Mouse (Mus musculus): ENCODE measurements around the gene Tmem213.

Tmem213 gene

DNA sequence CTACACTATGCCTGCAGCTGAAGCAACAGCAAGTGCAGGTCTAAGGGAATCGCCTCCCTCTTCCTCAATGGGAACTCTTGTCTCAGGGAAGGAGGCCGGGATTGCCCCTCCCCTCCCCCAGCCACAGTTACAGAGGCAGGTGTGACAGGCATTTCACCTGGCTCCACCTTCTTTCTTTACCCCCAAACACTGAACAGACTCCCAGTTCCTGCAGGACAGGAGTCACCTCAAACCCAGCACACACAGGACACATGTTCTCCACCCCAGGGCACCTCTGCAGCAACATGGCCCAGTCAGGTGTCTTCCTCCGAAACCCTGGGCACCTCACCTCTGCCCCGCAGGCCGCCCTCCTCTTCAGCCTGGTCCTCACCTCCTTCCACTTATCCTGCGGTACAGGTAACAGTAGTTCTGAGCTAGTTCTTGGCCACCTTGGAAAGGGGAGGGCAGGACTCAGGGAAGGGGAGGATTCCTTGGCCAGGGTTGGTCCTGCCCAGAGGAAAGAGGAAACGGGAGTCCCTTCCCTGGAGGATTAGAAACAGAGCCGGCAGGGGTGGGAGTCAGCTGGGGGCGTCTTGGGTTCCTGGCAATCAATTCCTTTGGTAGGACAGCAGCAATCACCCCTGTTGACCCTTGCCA lies at the start of gene Tmem213:
Gene Tmem213 (plus strand): TSS at position 96 of the 636 bp plus-strand sequence.
- no peak for DNase-seq

DNA sequence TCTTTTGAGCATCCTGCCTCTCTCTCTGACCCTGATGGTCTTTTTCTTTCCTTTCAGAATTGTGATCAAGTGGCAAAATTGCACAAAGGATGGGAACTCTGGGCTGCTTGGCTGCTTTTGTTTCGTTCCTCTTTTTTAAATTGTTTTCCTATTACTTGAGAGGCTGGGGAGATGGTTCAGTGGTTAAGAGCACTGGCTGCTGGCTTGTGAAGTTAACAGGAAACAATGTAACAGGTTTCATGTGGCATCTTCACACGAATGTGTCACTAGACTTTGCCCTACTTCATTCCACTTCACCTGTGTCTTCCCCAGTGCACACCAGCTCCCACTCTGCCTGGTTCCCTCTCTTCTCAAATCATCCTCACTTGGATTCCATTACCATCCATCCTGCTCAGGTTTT lies 44.4 kb upstream of the Tmem213 start:
- DNase-seq, result no peak

DNA sequence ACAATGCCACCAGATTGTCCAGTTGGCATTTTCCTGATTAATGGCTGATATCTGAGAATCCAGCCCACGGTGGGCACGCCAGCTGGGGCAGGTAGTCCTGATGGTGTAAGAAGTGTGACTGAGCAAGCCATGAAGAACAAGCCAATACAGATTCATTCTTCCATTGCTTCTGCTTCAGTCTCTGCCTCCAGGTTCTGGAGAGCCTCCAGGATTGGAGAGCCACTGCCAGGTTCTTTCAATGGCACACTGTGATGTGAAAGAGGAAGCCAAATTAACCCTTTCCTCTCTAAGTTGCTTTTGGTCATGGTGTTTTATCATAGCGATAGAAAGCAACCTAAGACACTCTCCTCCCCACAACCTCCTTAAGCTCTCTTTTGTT lies 43.9 kb upstream of the Tmem213 start:
- peak; percentile 92 to 94 for DNase-seq

DNA sequence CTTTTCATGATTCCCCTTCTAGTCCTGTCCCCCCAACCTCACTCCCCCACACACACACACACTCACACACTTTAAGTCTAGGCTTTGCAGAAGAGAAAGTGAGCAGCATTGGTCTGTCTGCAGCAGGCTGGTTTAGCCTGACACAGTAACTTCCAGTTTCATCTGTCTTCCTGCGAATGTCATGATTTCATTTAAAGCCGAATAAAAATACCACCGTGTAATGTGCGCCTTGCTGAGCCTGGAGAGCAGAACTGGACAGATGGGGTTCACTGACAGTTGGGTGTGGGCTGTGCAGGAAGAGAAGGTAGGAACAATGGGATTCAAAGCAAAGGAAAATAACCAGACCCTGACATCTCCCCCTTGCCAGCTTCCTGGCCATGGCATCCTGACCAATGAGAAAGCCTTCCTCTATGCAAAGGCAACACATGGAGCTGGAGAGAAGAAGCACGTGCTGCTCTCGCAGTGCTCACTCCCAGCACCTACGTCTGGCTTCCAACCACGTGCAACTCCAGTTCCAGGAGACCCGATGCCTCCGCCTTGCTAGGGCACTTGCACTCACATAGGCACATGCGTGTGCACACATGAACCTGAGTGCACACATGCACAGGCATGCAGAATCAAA lies 43.4 kb upstream of the Tmem213 start:
- DNase-seq, result peak; percentile 48 to 52

DNA sequence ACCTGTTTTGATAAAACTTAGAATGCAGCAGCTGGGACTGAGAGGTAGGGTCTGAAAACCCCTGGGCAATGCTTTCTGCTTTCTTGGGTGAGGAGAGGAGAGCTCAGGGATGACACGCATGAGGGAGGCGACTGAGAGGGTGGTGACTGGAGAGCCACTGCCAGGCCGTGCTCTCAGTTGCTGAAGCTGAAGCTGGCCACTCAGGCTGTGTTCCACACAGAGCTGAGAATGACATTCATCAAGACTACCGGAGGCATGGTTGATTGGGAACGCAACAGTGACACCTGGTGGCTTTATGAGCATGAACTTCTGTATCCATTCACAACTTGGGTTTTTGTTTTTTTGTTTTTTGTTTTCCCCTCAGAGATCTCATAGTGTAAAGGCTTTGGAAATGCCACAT lies 42.8 kb upstream of the Tmem213 start:
- DNase-seq, result peak; percentile 78 to 80

DNA sequence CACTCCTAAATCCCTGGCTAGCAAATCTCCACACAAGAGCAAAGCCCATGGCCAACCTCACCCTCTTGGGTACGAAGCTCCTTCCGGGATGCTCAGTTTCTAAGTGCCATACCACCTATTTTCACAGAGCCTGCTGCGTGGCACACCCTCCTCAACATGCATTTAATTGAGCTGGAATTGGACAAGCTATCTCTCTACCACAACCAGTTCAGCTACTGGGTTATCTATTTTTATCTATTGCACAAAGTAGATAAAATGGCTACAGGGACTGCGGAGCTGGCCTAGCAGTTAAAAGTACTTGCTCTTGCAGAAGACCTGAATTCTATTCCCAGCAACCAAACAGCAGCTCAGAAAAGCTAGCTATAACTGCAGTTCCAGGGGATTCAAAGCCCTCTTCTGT lies 37.8 kb upstream of the Tmem213 start:
- DNase-seq, result no peak

DNA sequence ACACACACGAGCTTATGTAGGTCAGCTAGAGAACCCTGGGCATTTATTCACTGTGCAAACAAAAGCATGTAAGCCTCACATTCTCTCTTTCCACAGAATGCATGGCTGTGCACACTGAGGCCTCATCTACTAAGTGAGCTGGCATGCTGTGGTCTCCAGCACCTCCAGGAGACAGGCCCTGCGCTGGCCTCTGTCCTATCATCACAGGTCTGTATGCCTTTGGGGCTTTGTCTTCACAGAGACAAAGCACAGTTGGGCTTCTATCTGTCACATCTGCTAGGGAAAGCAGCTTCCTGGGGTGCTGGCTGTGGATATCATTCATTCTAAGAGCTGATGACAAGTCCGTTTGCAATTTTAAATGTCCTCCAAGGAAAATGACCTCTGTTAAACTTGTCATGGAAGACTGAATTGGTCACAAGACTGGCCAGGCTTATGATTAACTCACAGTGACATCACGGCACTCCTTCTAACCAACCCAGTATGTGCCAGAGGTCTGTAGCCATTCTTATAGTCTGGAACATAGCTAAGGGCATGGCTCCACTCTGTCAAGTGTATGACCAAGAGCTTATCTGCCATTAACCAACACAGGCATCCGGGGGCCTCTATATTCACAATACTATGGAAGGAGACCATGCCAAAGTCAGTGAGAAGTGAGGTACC lies 36.8 kb upstream of the Tmem213 start:
- no peak for DNase-seq

DNA sequence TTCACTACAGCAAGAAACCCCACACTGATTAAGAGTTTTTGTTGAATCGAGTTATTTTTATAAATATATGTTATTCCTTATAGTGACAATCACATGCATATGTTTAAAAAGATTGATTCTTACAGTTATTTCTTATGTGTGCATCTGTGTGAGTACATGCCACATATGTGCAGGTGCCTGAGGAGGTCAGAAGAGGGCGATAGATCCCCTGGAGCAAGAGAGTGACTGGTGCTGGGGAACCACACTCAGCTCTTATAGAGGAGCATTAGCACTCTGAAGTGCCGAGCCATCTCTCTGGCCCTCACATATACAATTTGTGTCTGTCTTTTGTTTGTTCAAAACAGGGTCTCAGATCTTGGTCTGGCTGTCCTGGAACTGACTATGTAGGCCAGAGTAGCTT lies 35.5 kb upstream of the Tmem213 start:
- DNase-seq, result no peak

DNA sequence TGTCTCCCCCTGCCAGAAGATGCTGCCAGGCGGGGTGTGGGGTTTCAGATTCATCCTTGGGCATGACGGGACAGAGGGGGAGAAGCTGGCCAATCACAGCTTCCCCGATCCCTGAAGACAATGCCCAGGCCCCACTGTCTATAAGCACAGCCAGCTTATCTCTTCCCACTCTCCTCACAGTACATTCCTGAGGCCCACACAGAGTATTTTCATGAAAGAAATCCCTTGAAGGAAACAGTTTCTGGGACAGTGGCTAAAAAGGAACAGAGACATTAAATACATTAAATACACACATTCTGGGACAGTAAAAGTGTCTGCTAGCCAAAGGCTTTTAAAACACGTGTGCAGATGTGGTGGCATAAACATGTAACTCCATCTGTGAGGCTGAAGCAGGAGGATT lies 28.7 kb upstream of the Tmem213 start:
- DNase-seq, result no peak

DNA sequence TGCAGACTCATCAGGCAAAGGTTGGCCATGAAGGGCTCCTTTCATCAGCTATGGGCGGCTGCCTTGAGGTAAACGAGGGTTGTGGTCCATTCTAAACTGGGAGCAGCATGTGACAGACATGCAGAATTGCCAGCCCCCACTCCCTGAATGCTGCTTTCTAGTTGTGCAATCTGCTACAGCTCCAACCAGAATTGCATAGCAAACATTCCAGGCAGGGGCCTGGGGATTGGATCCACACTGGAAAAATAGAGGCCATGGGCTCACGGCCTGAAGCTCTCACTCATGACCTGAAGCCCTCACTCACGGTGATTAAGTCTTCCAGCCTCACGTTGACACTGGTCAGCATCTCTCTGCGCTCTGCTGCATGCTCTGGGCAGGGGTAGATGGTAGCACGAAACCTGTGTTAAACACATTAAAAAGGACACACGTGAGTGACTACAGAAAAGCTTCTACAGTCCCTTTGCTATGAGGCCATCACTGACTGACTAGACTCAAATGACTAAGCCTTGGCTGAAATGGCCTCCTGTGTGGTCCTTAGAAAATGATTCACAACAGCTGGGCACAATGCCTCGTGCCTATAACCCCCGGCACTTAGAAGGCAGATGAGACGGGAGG lies 27.2 kb upstream of the Tmem213 start:
- no peak for DNase-seq

DNA sequence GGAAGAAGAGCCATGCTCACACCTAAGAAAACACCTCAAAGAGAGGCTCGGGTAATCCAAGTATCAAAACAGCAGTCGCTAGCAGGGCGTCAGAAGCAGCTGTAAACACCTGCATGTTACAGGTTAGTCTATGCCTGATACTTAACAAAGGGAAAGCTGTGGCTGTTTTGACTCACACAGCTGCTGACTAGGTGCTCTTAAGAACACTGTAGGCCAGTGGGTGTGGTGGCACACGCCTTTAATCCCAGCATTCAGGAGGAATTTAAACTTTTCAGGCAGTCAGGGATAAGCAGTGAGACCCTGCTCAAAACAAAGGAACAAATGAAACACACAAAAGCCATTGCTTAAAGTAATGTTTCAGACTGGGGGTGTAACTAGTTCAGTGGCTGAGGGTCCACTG lies 25.9 kb upstream of the Tmem213 start:
- DNase-seq, result no peak

DNA sequence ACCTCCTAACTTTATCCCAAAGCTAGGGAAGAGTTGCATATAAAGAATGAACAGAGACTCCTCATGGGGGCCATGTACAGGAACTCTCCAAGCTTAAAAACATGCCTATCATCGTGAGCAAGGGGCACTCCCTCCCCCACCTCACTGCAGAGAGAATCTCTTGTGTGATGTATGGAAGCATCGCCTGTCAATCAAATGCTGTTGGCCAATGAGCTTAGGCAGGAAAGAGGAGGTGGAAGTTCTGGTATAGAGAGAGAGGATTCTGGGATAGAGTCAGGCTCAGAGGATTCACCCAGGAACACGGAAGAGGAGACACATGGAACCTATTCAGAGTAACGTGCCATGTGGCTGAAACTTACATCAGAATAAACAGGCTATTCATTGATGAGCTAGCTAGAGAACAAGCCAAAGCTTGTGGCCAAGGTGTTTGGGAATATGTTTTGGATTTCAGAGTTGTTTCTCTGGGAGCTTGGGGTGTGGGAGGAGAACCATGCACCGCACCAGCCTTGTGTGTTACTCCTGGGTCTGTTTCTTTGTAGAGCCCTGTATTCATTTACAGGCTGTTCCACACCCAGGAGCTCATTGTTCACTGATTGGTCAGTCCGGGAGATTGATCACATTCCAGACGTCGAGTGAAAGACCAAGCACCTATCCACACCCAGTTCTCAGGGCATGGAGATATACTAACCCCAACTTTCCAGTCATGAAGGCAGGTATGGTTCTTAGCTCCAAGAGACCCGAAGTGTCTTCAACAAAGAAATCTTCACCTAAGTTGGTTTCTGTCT lies 21.6 kb upstream of the Tmem213 start:
- DNase-seq, result no peak

DNA sequence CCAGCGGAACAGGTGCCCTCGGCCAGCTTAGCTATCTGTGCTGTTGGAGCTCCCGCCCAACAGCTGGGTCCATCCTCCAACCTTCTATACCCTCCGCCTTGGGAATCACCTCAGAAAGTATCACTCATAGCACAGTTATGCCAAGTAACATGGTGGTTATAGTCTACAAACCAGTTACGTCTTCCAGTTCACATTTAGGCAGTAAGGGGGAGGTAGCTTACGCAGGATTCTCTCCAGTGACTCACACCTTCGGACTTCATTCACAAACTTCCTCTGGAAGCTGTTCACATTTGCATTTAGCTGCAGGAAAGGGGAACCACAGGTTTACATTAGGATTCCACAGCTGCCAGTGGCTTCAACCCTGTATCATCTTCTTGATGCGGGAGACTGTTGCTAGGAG lies 16.5 kb upstream of the Tmem213 start:
- DNase-seq, result no peak

DNA sequence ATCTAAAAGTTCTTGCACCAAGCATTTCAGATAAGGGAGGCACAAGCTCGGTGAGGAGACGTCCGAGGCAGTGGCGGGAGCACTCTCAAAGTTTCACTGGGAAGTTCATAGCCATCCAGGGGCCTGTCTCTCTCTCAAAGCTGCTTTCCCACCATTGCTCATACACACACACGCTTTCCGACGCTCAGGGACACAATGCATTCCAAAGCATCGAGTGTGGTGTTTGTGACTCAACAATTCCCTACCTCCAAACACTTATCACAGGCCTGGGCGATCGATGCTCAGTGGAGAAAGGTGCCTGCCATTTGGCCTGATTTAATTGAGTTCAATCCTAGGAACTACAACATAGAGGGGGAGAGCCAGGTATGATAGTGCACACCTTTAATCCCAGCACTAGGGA lies 14.4 kb upstream of the Tmem213 start:
- no peak for DNase-seq

DNA sequence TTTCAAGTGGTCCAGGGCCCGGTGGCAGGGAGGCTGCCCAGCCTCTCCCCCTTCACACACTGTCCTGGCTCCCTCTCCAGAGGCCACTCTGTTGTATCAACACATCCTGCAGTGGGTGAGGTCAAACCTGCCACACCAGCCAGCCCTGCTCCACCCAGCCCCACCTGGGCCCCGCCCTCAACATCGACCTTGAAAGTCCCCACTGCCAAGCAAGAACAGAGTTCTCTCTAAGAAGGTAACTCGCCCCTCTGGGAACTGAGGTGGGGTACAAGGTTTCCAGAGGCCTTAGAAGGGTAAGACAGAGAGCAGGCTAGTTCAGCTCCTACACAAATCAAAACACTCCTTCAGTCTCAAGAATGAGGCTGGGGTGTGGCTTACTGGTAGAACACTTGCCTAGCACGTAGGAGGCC lies 12.1 kb upstream of the Tmem213 start:
- DNase-seq, result no peak

DNA sequence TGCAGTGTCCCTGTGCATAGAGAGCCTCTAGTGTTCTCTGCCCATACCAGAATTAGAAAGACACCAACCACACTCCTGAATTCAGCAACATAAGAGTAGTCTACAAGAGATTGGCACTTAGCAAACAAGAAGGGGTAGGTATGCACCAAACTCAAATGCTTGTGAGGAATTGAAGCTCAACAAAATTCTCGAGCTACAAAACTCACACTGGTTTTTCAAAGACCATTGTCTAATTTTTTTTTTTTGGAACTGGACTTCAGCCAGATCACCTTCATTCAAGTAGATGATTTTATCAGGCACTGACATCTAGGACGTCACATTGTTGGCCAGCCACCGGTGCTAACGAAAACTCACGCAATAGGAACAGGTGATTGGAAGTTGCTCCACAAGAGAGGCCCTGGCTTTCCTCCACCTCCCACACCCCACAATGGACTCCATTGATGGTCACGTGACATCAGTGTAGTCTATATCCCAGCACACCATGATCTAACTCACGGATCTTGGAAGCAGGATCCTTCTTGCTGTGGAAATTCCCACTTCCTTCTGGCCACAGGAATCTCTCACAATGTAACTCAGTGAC lies 6.7 kb upstream of the Tmem213 start:
- DNase-seq, result no peak

DNA sequence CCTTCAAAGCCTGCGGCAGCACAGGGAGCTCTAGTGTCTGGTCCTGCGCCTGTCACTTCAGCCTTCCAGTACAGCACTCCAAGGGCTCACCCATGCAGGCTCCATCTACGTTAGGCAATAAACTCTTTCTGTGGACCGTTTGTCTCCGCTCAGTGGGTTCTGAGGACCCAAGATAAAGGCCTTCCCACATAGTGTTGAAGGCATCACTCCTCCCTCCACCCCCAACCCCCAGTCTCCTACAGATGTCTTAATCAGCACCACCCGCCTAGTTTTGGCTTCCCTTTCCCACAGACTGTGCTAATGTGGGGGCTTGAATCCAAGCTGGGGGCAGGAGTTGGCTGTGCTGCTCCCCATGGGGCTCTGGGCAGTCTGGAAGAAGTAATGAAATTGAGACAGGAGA lies 5.3 kb upstream of the Tmem213 start:
- no peak for DNase-seq

DNA sequence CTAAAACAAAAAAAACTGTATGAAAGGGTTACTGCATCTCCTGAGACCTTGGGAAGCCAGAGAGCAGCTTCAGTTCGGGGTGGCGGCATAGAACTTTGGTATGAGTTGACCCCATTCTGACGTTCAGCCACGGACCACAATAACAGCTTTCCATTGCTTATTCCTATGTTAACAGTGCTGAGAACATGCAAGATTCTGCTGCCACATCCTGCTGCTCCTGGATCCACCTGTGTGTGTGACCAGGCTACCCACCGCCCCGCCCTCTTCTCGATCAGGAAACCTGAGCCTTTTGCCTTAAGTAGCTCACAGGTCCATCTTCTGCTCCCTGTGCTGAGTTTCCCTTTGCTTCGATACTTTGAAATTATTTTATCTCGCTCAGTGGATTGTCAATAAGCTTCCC lies 3.1 kb upstream of the Tmem213 start:
- no peak for DNase-seq

DNA sequence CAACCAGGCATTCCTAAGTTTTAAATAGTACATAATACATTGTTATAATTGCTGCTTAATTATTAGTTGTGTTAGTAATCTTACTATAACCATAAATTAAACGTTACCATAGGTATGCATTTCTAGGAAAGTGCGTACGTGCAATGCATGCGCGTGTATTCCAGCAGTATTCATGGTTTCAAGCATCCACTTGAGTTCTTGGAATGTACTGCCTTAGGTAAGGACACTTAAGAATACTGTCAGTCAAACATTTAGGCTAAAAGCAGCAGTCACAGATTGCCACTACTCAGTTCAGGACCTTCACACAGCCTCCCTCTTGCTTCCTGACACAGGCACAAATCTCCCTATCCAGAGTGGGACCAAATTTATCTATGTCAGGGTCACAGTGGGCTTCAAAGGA lies 606 bp upstream of the Tmem213 start:
- DNase-seq, result no peak

DNA sequence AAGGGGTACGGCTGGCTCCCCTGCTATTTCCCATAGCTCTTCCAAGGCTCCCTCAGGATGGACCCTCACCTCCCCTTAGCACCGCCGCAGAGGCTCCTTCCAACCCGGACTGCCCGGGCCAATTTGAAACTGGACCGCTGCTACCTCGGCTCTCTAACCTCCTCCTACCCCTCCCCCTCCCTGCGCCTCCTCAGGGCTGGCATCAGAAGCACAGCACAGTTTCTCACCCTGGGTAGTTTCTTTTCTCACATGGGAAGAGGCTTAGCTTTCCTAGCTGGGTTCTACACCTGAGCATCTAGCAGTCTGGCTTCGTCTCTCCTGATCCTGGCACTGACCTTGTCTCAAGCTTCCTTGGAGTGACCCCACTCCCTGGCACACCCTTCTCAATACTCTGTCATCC lies 816 bp downstream of the Tmem213 start:
- no peak for DNase-seq

DNA sequence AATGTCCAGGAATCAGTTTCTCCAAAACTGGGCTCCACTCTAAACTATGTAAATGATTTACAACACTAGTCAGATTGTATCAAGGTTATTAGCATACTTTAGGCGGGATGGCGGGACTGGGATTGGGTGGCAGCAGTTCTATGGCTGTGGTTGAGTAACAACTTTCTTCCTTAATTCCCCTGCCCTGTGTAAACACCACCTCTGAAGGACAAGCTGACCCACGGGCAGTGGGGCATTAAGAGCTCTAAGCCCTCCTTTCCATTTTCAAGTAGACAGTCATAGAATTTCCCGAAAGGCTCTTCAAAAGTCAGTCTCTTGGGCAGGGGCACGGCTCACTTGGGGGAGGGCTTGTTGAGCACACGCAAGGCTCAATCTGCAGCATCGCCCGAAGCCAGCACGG lies 1.8 kb downstream of the Tmem213 start:
- no peak for DNase-seq

DNA sequence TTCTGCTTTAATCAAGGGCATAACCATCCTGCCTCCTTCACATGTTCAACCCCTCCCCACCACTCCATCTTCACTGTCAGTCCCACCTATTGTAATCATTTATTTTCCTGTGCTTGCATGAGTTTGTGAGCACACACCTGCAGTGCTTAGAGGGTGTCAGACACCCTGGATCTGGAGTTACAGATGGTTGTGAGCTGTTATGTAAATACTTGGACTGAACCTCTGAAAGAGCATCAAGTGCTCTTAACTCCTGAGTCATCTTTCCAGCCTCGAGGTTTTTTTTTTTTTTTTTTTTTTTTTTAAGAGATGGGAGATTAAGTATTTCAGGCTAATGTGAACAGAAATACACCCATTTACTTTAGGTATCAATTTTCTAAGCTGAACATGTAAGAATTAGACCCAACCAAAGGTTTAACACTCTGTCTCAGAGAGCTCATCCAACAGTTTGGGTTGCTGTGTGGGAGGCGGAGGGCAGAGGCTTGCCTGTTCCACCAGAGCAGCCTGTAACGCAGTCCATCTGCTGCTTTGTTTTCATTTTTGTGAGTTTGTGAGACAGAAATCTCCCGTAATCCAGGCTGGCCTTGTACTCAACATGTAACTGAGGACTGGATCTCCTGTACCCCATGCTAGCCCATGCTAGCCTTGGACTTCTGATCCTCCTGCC lies 7.2 kb downstream of the Tmem213 start:
- no peak for DNase-seq
